Comparison of ENCODE assay signal across 8 mouse cellular contexts in the genomic region with DNA sequence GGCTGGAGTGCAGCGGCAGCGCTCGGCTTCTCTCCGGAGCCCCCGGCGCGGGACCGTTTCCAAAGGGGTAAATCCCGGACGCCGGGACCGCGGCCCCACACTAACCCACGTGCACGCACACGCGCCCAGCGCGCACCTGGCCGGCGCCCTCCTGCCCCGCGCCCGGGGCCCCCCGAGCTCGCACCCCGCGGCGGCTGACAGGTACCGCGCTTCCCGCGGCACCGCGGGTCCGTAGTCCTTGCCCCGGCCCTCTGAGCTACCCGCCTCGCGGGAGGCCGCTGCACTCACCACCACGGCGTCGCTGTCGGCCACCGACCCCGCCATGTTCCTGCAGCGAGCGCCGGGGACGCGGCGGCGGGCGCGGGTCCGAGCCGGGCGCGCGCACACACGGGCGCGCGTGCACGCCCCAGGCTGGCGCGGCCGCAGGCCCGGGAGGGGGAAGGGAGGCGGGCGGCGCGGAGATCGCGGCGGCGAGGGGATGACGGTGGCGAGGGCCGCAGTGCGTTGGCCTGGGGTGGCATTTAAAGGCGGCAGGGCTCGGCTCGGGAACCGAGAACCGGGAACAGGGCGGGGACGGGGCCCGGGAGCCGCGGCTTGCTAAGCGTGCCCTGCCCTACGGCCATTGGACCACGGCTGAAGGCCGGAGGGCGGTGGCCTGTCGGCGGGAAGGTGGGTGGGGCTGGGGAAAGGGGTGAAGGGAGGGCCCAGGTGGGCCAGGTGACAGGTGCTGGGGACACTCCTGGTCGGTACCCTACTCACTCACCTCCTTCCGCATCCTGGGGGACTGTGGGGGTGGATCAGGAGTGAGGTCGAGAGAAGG. TPM values are rescaled to one million over a fixed set of nuclear protein-coding genes. Genes with fewer than 3 reads are reported as not detected.
A peak's percentile ranks its signal among the peaks of the same experiment; 100 is the strongest.
DNase-seq lines count a peak whose midpoint lies in the region; ATAC-seq and TF ChIP-seq lines count a peak whose summit lies in the region.

A gene (minus strand): TSS at position 371 of the 820 bp plus-strand sequence.

- peak within 1 kb of the TSS; percentile 91 for H3K4me2 ChIP-seq in hindbrain, embryonic 12.5 days (replicated peaks)

- H3K9me3 ChIP-seq in hindbrain, embryonic 12.5 days (replicated peaks) = no peaks in the 10 kb centered on the region

- in situ Hi-C loops in Patski (cut with MboI; ENCODE audit: low pct_unique_long_range_greater_than_20kb) = no loop called here

- peak; percentile 76 for ATAC-seq in Patski
- ATAC-seq in hindbrain, embryonic 12.5 days (ENCODE audit: low FRiP score) = peak; percentile 92

- POLR2A ChIA-PET in Patski (lab: Charles Lee) = no interaction called here

- no peaks in the 10 kb centered on the region for H3K27me3 ChIP-seq in Patski
- H3K27me3 ChIP-seq in hindbrain, embryonic 12.5 days = peaks cover 13% of the 10 kb centered on the region

- peak within 1 kb of the TSS; percentile 96 for H3K9ac ChIP-seq in hindbrain, embryonic 12.5 days

- no peak for TF ChIP-seq CTCF in Patski (IDR thresholded peaks at IDR 0.05)

- peak within 1 kb of the TSS; percentile 92 for H3K4me3 ChIP-seq in hindbrain, embryonic 12.5 days

- no peak for DNase-seq in Patski (ENCODE audit: low read depth, low spot score)
- peak; percentile 88 to 92 for DNase-seq in cerebellum, postnatal 25 days
- peak; percentile 59 to 67 for DNase-seq in frontal cortex, postnatal 25 days (ENCODE audit: low spot score in 2 of 2)
- DNase-seq in layer of hippocampus, postnatal 25 days (ENCODE audit: extremely low spot score in 1 of 2, low spot score in 1 of 2) = peak; percentile 69 to 78
- DNase-seq in lung, postnatal 10 days = peak; percentile 80
- DNase-seq in ovary, postnatal 36 days (ENCODE audit: low spot score) = peak; percentile 78
- peak; percentile 68 for DNase-seq in thymus, postnatal 25 days

- peak within 1 kb of the TSS; percentile 89 for H3K27ac ChIP-seq in hindbrain, embryonic 12.5 days

- peaks cover 20% of the 10 kb centered on the region for H3K36me3 ChIP-seq in hindbrain, embryonic 12.5 days

- peaks cover 19% of the 10 kb centered on the region for H3K4me1 ChIP-seq in hindbrain, embryonic 12.5 days

- CTCF ChIA-PET in Patski (lab: Charles Lee) = no interaction called here

- under 1% methylated on average over 95 of the region's 102 CpGs for WGBS in hindbrain, embryonic 12.5 days

RNA-seq across cellular contexts. Expression of the gene that starts here (rescaled TPM):
- 5.3 TPM for polyA plus RNA-seq in Patski (2021)
- 42.1 and 47.7 TPM in 2 replicates for polyA plus RNA-seq in hindbrain, embryonic 12.5 days (2016; fragmentation: Nextera tagmentation; extraction: Ambion mirVana)
- 10 to 100 TPM; 70.7 to 80.6 TPM for total RNA-seq in layer of hippocampus, postnatal 25 days (2021)
